Mouse (Mus musculus) neural tube, embryonic 15.5 days (tissue): ENCODE measurements around the gene 4921511C20Rik. TPM values are rescaled to one million over a fixed set of nuclear protein-coding genes. Genes with fewer than 3 reads are reported as not detected.

Source experiments
- ATAC-seq: fragments of 200-750 bp; cut with Nextera tagmentation; 2 replicates; pipeline ENCODE4 v1.8.0; 2017; ENCODE audit warnings: mild to moderate bottlenecking, moderate TSS enrichment, moderate library complexity; ENCODE audit not compliant: low FRiP score
- H3K27ac ChIP-seq: fragments of 300-500 bp; sonication (generic); replicated peaks from 2 replicates; pipeline ENCODE4 v1.5.1; 2015; ENCODE audit warnings: mild to moderate bottlenecking, inconsistent platforms
- H3K27me3 ChIP-seq: fragments of 300-500 bp; sonication (generic); replicated peaks from 2 replicates; pipeline ENCODE4 v1.6.1; 2015; ENCODE audit warnings: inconsistent platforms
- H3K36me3 ChIP-seq: fragments of 300-500 bp; sonication (generic); 2 replicates; pipeline ENCODE4 v1.6.1; 2015; ENCODE audit warnings: inconsistent platforms
- H3K4me1 ChIP-seq: fragments of 300-500 bp; sonication (generic); 2 replicates; pipeline ENCODE4 v1.6.1; 2015; ENCODE audit warnings: inconsistent platforms
- H3K4me2 ChIP-seq: fragments of 300-500 bp; sonication (generic); 2 replicates; pipeline ENCODE4 v1.6.1; 2015; ENCODE audit warnings: inconsistent platforms, mild to moderate bottlenecking, moderate library complexity
- H3K4me3 ChIP-seq: fragments of 300-500 bp; sonication (generic); replicated peaks from 2 replicates; pipeline ENCODE4 v1.5.1; 2015; ENCODE audit warnings: mild to moderate bottlenecking, inconsistent platforms
- H3K9ac ChIP-seq: fragments of 300-500 bp; sonication (generic); replicated peaks from 2 replicates; pipeline ENCODE4 v1.6.1; 2015; ENCODE audit warnings: mild to moderate bottlenecking, inconsistent platforms
- H3K9me3 ChIP-seq: fragments of 300-500 bp; sonication (generic); replicated peaks from 2 replicates; pipeline ENCODE4 v1.6.1; 2016; ENCODE audit warnings: inconsistent platforms
- WGBS: fragments of 180-500 bp; shearing (Covaris S2); methylation state at CpG from one replicate; pipeline ENCODE4 v1.1.7; 2015; ENCODE audit warnings: mixed read lengths; 5-methylcytosine and 5-hydroxymethylcytosine counted together
- polyA plus RNA-seq: library from polyadenylated mRNA; unstranded; fragments of >200 nt; fragmentation: Nextera tagmentation; extraction: Ambion mirVana; gene quantifications from 2 replicates; pipeline ENCODE4 v1.2.1, GENCODE M21; 2015

4921511C20Rik gene
- not detected in 2 replicates for polyA plus RNA-seq

- Histone ChIP-seq H3K36me3 (no peaks in the 10 kb centered on the region), H3K27me3 (no peaks in the 10 kb centered on the region), H3K4me2 (no peak within 1 kb of the TSS), H3K27ac (no peak within 1 kb of the TSS), H3K9me3 (no peaks in the 10 kb centered on the region), H3K4me3 (no peak within 1 kb of the TSS), H3K9ac (no peak within 1 kb of the TSS), H3K4me1 (no peaks in the 10 kb centered on the region)
- ATAC-seq, result no peak
- WGBS, result 87% methylated on average over 2 of the region's 2 CpGs
These were observed at the start of gene 4921511C20Rik for GRCm38 (mm10) chrX:127393993-127394392. Gene 4921511C20Rik, plus strand, starts transcription at chrX:127394293.
